Mouse (Mus musculus): ENCODE results near the gene Elf1.

DNA sequence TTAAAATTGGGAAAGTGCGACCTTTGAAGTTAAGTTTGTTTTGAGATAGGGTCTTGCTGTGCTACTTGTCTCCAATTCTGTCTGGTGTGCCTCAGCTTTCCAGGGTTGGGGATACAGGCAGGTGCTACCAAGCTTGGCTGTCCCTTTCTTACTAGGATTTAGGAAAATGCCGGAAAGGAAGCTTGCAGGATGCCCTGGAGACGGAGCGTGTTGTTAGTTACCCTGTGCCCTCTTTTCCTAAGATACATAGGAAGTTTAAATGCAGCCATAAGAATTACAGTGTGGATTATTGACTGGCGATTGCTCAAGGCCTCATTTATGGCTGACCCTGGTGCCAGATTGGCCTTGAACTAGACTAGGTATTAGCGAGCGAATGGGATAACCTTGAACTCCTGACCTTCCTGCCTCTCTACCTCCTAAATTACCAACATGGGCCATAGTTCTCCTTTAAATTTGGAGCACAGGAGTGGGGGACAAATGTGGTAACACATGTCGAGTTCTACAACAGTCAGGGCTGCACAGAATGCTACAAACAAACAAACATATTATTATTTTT is 36.3 kb downstream of the Elf1 start:
- TF ChIP-seq CTCF (IDR thresholded peaks at IDR 0.05; ENCODE audit: low read depth) = no peak
- no peak for TF ChIP-seq EP300 (IDR thresholded peaks at IDR 0.05; ENCODE audit: low read depth)

Data from liver, embryonic 14.5 days (tissue).